Mouse (Mus musculus) liver, embryonic 14.5 days (tissue): ENCODE results near the gene Lmbrd1. TPM values are rescaled to one million over a fixed set of nuclear protein-coding genes. Genes with fewer than 3 reads are reported as not detected.

Experiments used
- ATAC-seq: fragments of 200-750 bp; cut with Nextera tagmentation; 2 replicates; pipeline ENCODE4 v1.8.0; 2017; ENCODE audit warnings: moderate number of reproducible peaks, mild to moderate bottlenecking, moderate library complexity; ENCODE audit not compliant: insufficient read depth
- DNase-seq, 3 experiments: peaks; one replicate each; pipeline ENCODE4 v3.0.0-alpha.2; 2012 to 2013; ENCODE audit warnings: low read depth in 3 of 3, low spot score in 3 of 3
- H3K27ac ChIP-seq: fragments of 300-500 bp; sonication (generic); 2 replicates; pipeline ENCODE4 v1.5.1; 2014; ENCODE audit warnings: moderate library complexity, mild to moderate bottlenecking, control low read depth, inconsistent platforms
- H3K27me3 ChIP-seq: fragments of 300-500 bp; sonication (generic); 2 replicates; pipeline ENCODE4 v1.6.1; 2014; ENCODE audit warnings: mild to moderate bottlenecking, low read length, moderate library complexity; ENCODE audit not compliant: control insufficient read depth, insufficient read depth
- H3K36me3 ChIP-seq: fragments of 300-500 bp; sonication (generic); replicated peaks from 2 replicates; pipeline ENCODE4 v1.6.1; 2014; ENCODE audit warnings: low read depth; ENCODE audit not compliant: control insufficient read depth, insufficient read depth
- H3K4me1 ChIP-seq, 2 experiments: fragments of 200-500 bp in 1 of 2; fragments of 300-500 bp in 1 of 2; sonication (generic) in 1 of 2; replicated peaks; 2 replicates each; pipeline ENCODE4 v1.6.1; 2012 to 2014; ENCODE audit warnings: antibody characterized with exemption in 1 of 2, inconsistent platforms in 1 of 2, low read length in 1 of 2; ENCODE audit not compliant: control insufficient read depth in 2 of 2, insufficient read depth in 2 of 2
- H3K4me2 ChIP-seq: fragments of 300-500 bp; sonication (generic); 2 replicates; pipeline ENCODE4 v1.6.1; 2014; ENCODE audit warnings: low read depth, mild to moderate bottlenecking, control low read depth, moderate library complexity
- H3K4me3 ChIP-seq, 2 experiments: fragments of 200-500 bp in 1 of 2; fragments of 300-500 bp in 1 of 2; sonication (generic) in 1 of 2; 2 replicates each; pipeline ENCODE4 v1.5.1; 2012 to 2014; ENCODE audit warnings: low read depth in 2 of 2, low read length in 2 of 2, mild to moderate bottlenecking in 2 of 2, control low read depth in 1 of 2, inconsistent platforms in 1 of 2, moderate library complexity in 1 of 2; ENCODE audit not compliant: insufficient read depth in 1 of 2
- H3K9ac ChIP-seq: fragments of 300-500 bp; sonication (generic); replicated peaks from 2 replicates; pipeline ENCODE4 v1.6.1; 2014; ENCODE audit warnings: mild to moderate bottlenecking, control low read depth, moderate library complexity
- H3K9me3 ChIP-seq: fragments of 300-500 bp; sonication (generic); 2 replicates; pipeline ENCODE4 v1.6.1; 2016; ENCODE audit warnings: low read length, mixed read lengths; ENCODE audit not compliant: control insufficient read depth
- CTCF ChIP-seq: IDR thresholded peaks from 2 replicates; pipeline ENCODE4 v1.5.1; 2016; ENCODE audit warnings: antibody characterized with exemption, low read depth, control low read depth
- EP300 ChIP-seq: IDR thresholded peaks from 2 replicates; pipeline ENCODE4 v1.6.1; 2016; ENCODE audit warnings: antibody characterized with exemption, low read depth
- WGBS: fragments of 180-500 bp; shearing (Covaris S2); extraction: QIAGEN DNeasy Blood & Tissue Kit; methylation state at CpG from one replicate; pipeline ENCODE4 v1.1.7; 2014; ENCODE audit not compliant: insufficient replicate concordance; 5-methylcytosine and 5-hydroxymethylcytosine counted together
- polyA plus RNA-seq, 2 experiments: library from polyadenylated mRNA; depleted of rRNA in 1 of 2; stranded (reverse) in 1 of 2; unstranded in 1 of 2; fragments of >200 nt; fragmentation: Nextera tagmentation in 1 of 2; extraction: Ambion mirVana in 1 of 2; gene quantifications; 2 replicates each; pipeline versions ENCODE4 v1.2.1 to v1.2.3; 2012 to 2014

The Lmbrd1 gene
- polyA plus RNA-seq, 2 experiments, result 5.9 to 12.6 TPM

GRCm38 (mm10) chr1:24661551-24661950 lies 16.9 kb upstream of the Lmbrd1 start:
- H3K9ac ChIP-seq, result no peak overlapping the region
- WGBS, result 52% methylated on average over 3 of the region's 3 CpGs

GRCm38 (mm10) chr1:24664158-24664557 lies 14.3 kb upstream of the Lmbrd1 start:
- no peak for ATAC-seq
- Histone ChIP-seq H3K4me3 (no peak overlapping the region), H3K9me3 (no peaks in the 10 kb centered on the region), H3K27me3 (no peaks in the 10 kb centered on the region), H3K27ac (no peak overlapping the region), H3K36me3 (no peaks in the 10 kb centered on the region), H3K9ac (no peak overlapping the region), H3K4me1 (no peaks in the 10 kb centered on the region), H3K4me2 (no peak overlapping the region)
- no peak for TF ChIP-seq EP300
- no peak for TF ChIP-seq CTCF
- DNase-seq, result no peak

More at GRCm38 (mm10) chr1:24661551-24661950, 16.9 kb upstream of the Lmbrd1 start:
- Histone ChIP-seq H3K4me3 (no peak overlapping the region), H3K27me3 (no peaks in the 10 kb centered on the region), H3K4me1 (no peaks in the 10 kb centered on the region), H3K9me3 (no peaks in the 10 kb centered on the region), H3K4me2 (no peak overlapping the region), H3K36me3 (no peaks in the 10 kb centered on the region), H3K27ac (no peak overlapping the region)
- DNase-seq (no peak), ATAC-seq (no peak)
- TF ChIP-seq CTCF (no peak), EP300 (no peak)

- Histone ChIP-seq H3K4me1 (no peaks in the 10 kb centered on the region), H3K27me3 (no peaks in the 10 kb centered on the region), H3K4me2 (no peak overlapping the region), H3K27ac (no peak overlapping the region), H3K9me3 (no peaks in the 10 kb centered on the region), H3K9ac (no peak overlapping the region), H3K36me3 (no peaks in the 10 kb centered on the region), H3K4me3 (no peak overlapping the region)
- DNase-seq (no peak), ATAC-seq (no peak)
- TF ChIP-seq EP300, result no peak
- TF ChIP-seq CTCF, result no peak
- WGBS, result 34% methylated on average over 3 of the region's 3 CpGs
These were observed 5.2 kb upstream of the Lmbrd1 start for GRCm38 (mm10) chr1:24673231-24673630.

GRCm38 (mm10) chr1:24677706-24678105 lies 724 bp upstream of the Lmbrd1 start:
- H3K9ac ChIP-seq, result no peak overlapping the region
- H3K27me3 ChIP-seq, result no peaks in the 10 kb centered on the region
- DNase-seq (no peak), ATAC-seq (no peak)
- H3K4me3 ChIP-seq, result peak overlapping the region in 1 of 2 experiments; percentile 76; a peak in 2 of 4 replicates
- no peak for TF ChIP-seq EP300
- no peak for TF ChIP-seq CTCF
- peaks cover 0 to 5% of the 10 kb centered on the region in 2 experiments; a peak in 1 of 4 replicates for H3K4me1 ChIP-seq
- 74% methylated on average over 9 of the region's 9 CpGs for WGBS
- H3K27ac ChIP-seq, result no peak overlapping the region
- no peaks in the 10 kb centered on the region for H3K36me3 ChIP-seq
- H3K9me3 ChIP-seq, result no peaks in the 10 kb centered on the region
- H3K4me2 ChIP-seq, result peak overlapping the region; percentile 75

GRCm38 (mm10) chr1:24679071-24679470 lies 641 bp downstream of the Lmbrd1 start:
- H3K4me2 ChIP-seq, result peak overlapping the region; percentile 75
- TF ChIP-seq EP300 (no peak), CTCF (no peak)
- H3K4me1 ChIP-seq, result peaks cover 0 to 5% of the 10 kb centered on the region in 2 experiments; a peak in 1 of 4 replicates
- no peaks in the 10 kb centered on the region for H3K9me3 ChIP-seq
- DNase-seq (peak in 1 of 3 experiments; percentile 13), ATAC-seq (peak; percentile 29; the same call in 1 of the 2 replicates)
- peak overlapping the region; percentile 75 to 76 for H3K4me3 ChIP-seq
- H3K9ac ChIP-seq, result peak overlapping the region; percentile 69
- 4% methylated on average over 13 of the region's 13 CpGs for WGBS
- no peak overlapping the region for H3K27ac ChIP-seq
- H3K36me3 ChIP-seq, result no peaks in the 10 kb centered on the region
- no peaks in the 10 kb centered on the region for H3K27me3 ChIP-seq
